Mouse (Mus musculus) MEL (cell line): ENCODE data around the gene Dupd1. TPM values are rescaled to one million over a fixed set of nuclear protein-coding genes. Genes with fewer than 3 reads are reported as not detected.

ENCODE experiments used
- DNase-seq: peaks from one replicate; pipeline ENCODE4 v3.0.0; 2011; ENCODE audit warnings: low read depth, low spot score
- H3K27ac ChIP-seq: 2 replicates; pipeline ENCODE4 v1.5.1; 2012; ENCODE audit warnings: low read depth, mild to moderate bottlenecking, control low read depth, low read length, moderate library complexity; ENCODE audit not compliant: control insufficient read depth
- H3K27me3 ChIP-seq, 2 experiments: fragments of 150-350 bp in 1 of 2; sonication (generic) in 1 of 2; 2 replicates each; pipeline ENCODE4 v1.6.1; 2012; ENCODE audit warnings: low read length in 2 of 2, mild to moderate bottlenecking in 2 of 2, improper control_type of control experiment in 1 of 2, moderate library complexity in 1 of 2; ENCODE audit not compliant: insufficient read depth in 2 of 2, control insufficient read depth in 1 of 2
- H3K36me3 ChIP-seq, 2 experiments: 2 replicates each; pipeline ENCODE4 v1.6.1; 2012 to 2014; ENCODE audit warnings: low read length in 2 of 2, improper control_type of control experiment in 1 of 2, inconsistent platforms in 1 of 2, mild to moderate bottlenecking in 1 of 2; ENCODE audit not compliant: insufficient read depth in 2 of 2, control insufficient read depth in 1 of 2
- H3K4me1 ChIP-seq, 2 experiments: fragments of 150-350 bp in 1 of 2; sonication (generic) in 1 of 2; 2 replicates each; pipeline ENCODE4 v1.6.1; 2012; ENCODE audit warnings: low read length in 2 of 2, improper control_type of control experiment in 1 of 2, mild to moderate bottlenecking in 1 of 2; ENCODE audit not compliant: insufficient read depth in 2 of 2, control insufficient read depth in 1 of 2
- H3K4me3 ChIP-seq, 2 experiments: fragments of 150-350 bp in 1 of 2; sonication (generic) in 1 of 2; 2 replicates each; pipeline ENCODE4 v1.5.1; 2012; ENCODE audit warnings: low read depth in 2 of 2, low read length in 2 of 2, mild to moderate bottlenecking in 2 of 2, moderate library complexity in 2 of 2, control low read depth in 1 of 2, improper control_type of control experiment in 1 of 2; ENCODE audit not compliant: control insufficient read depth in 1 of 2, insufficient read depth in 1 of 2
- H3K79me2 ChIP-seq: 2 replicates; pipeline ENCODE4 v1.6.1; 2012; ENCODE audit warnings: mild to moderate bottlenecking, low read length, moderate library complexity; ENCODE audit not compliant: control insufficient read depth, poor library complexity, insufficient read depth
- H3K9ac ChIP-seq: 2 replicates; pipeline ENCODE4 v1.6.1; 2012; ENCODE audit warnings: low read depth, mild to moderate bottlenecking, control low read depth, low read length, moderate library complexity; ENCODE audit not compliant: control insufficient read depth, poor library complexity, severe bottlenecking
- H3K9me3 ChIP-seq: fragments of 150-350 bp; sonication (generic); replicated peaks from 2 replicates; pipeline ENCODE4 v1.6.1; 2012; ENCODE audit warnings: mild to moderate bottlenecking, low read length, improper control_type of control experiment, moderate library complexity; ENCODE audit not compliant: insufficient read depth
- BHLHE40 ChIP-seq: IDR thresholded peaks from 2 replicates; pipeline ENCODE4 v1.6.1; 2012; ENCODE audit warnings: low read depth, mild to moderate bottlenecking, inconsistent platforms, low read length, improper control_type of control experiment, borderline replicate concordance
- CHD2 ChIP-seq: IDR thresholded peaks from 2 replicates; pipeline ENCODE4 v1.6.1; 2011; ENCODE audit warnings: low read length, improper control_type of control experiment
- EP300 ChIP-seq, 2 experiments: IDR thresholded peaks; 2 replicates each; pipeline ENCODE4 v1.6.1; 2011; ENCODE audit warnings: improper control_type of control experiment in 2 of 2, low read length in 2 of 2, low read depth in 1 of 2, mild to moderate bottlenecking in 1 of 2
- GATA1 ChIP-seq: IDR thresholded peaks from 2 replicates; pipeline ENCODE4 v1.6.1; 2011; ENCODE audit warnings: low read depth, low read length, improper control_type of control experiment
- MEF2A ChIP-seq: IDR thresholded peaks from 2 replicates; pipeline ENCODE4 v1.6.1; 2014; ENCODE audit warnings: low read depth, mild to moderate bottlenecking, inconsistent platforms, low read length, improper control_type of control experiment; ENCODE audit not compliant: poor library complexity, insufficient replicate concordance, severe bottlenecking; ENCODE audit errors: extremely low read depth
- MXI1 ChIP-seq: IDR thresholded peaks from 2 replicates; pipeline ENCODE4 v1.6.1; 2011; ENCODE audit warnings: mild to moderate bottlenecking, low read depth, low read length, improper control_type of control experiment
- NRF1 ChIP-seq: IDR thresholded peaks from 2 replicates; pipeline ENCODE4 v1.6.1; 2014; ENCODE audit warnings: low read depth, mild to moderate bottlenecking, inconsistent platforms, low read length, improper control_type of control experiment, moderate library complexity; ENCODE audit not compliant: poor library complexity, insufficient read depth, severe bottlenecking
- POLR2A ChIP-seq, 2 experiments: IDR thresholded peaks; 2 replicates each; pipeline ENCODE4 v1.6.1; 2011 to 2012; ENCODE audit warnings: low read length in 2 of 2, mild to moderate bottlenecking in 2 of 2, control low read depth in 1 of 2, improper control_type of control experiment in 1 of 2, low read depth in 1 of 2, moderate library complexity in 1 of 2; ENCODE audit not compliant: control insufficient read depth in 1 of 2, insufficient read depth in 1 of 2, poor library complexity in 1 of 2
- SIN3A ChIP-seq: IDR thresholded peaks from 2 replicates; pipeline ENCODE4 v1.6.1; 2012; ENCODE audit warnings: low read length, improper control_type of control experiment, inconsistent platforms
- SMC3 ChIP-seq: IDR thresholded peaks from 2 replicates; pipeline ENCODE4 v1.6.1; 2011; ENCODE audit warnings: low read depth, low read length, improper control_type of control experiment
- TAL1 ChIP-seq: IDR thresholded peaks from 2 replicates; pipeline ENCODE4 v1.6.1; 2012; ENCODE audit warnings: mild to moderate bottlenecking, inconsistent platforms, low read length, moderate library complexity, mixed read lengths
- TCF12 ChIP-seq: IDR thresholded peaks from 2 replicates; pipeline ENCODE4 v1.6.1; 2014; ENCODE audit warnings: low read depth, mild to moderate bottlenecking, inconsistent platforms, low read length, improper control_type of control experiment, moderate library complexity
- UBTF ChIP-seq: IDR thresholded peaks from 2 replicates; pipeline ENCODE4 v1.6.1; 2012; ENCODE audit warnings: low read depth, mild to moderate bottlenecking, inconsistent platforms, low read length, improper control_type of control experiment, moderate library complexity, borderline replicate concordance; ENCODE audit not compliant: insufficient read depth
- USF1 ChIP-seq: IDR thresholded peaks from 2 replicates; pipeline ENCODE4 v1.6.1; 2014; ENCODE audit warnings: low read depth, mild to moderate bottlenecking, inconsistent platforms, low read length, improper control_type of control experiment, moderate library complexity
- ZNF384 ChIP-seq: IDR thresholded peaks from 2 replicates; pipeline ENCODE4 v1.6.1; 2012; ENCODE audit warnings: low read depth, mild to moderate bottlenecking, inconsistent platforms, low read length, improper control_type of control experiment
- polyA plus RNA-seq, 2 experiments: library from polyadenylated mRNA; stranded (reverse) in 1 of 2; unstranded in 1 of 2; fragments of >175 nt in 1 of 2; fragments of >200 nt in 1 of 2; gene quantifications; 2 replicates each; pipeline versions ENCODE4 v1.2.1 to v1.2.4; 2012; ENCODE audit warnings: low replicate concordance in 2 of 2, low read depth in 1 of 2; ENCODE audit not compliant: insufficient read length in 2 of 2, insufficient read depth in 1 of 2, missing spikeins in 1 of 2
- total RNA-seq: library from RNA; depleted of rRNA; stranded (reverse); fragments of 300-350 nt; gene quantifications from 2 replicates; pipeline ENCODE4 v1.2.3, GENCODE M21; 2012

The Dupd1 gene
- total and polyA plus RNA-seq, 3 experiments, result not detected

GRCm38 (mm10) chr14:21702691-21703090, 11.7 kb downstream of the Dupd1 start:
- Histone ChIP-seq H3K27me3 (no peaks in the 10 kb centered on the region), H3K9me3 (no peaks in the 10 kb centered on the region), H3K36me3 (peaks cover 0 to 8% of the 10 kb centered on the region in 2 experiments; a peak in 2 of 4 replicates), H3K4me1 (peaks cover 0 to 18% of the 10 kb centered on the region in 2 experiments; a peak in 2 of 4 replicates), H3K79me2 (no peaks in the 10 kb centered on the region), H3K4me3 (no peak overlapping the region), H3K9ac (no peak overlapping the region), H3K27ac (no peak overlapping the region)
- DNase-seq, result no peak
- TF ChIP-seq MEF2A, result no peak
- no peak for TF ChIP-seq BHLHE40
- TF ChIP-seq SMC3, result no peak
- TF ChIP-seq MXI1, result no peak
- no peak for TF ChIP-seq USF1
- no peak for TF ChIP-seq GATA1
- no peak for TF ChIP-seq NRF1
- TF ChIP-seq CHD2, result no peak
- TF ChIP-seq TCF12, result no peak
- no peak for TF ChIP-seq SIN3A
- no peak for TF ChIP-seq UBTF
- no peak for TF ChIP-seq ZNF384

- peak; percentile 28 for DNase-seq
- no peaks in the 10 kb centered on the region for H3K9me3 ChIP-seq
Measured at GRCm38 (mm10) chr14:21696186-21696830, 18.1 kb downstream of the Dupd1 start.

More at GRCm38 (mm10) chr14:21696186-21696830, 18.1 kb downstream of the Dupd1 start:
- TF ChIP-seq POLR2A (IDR thresholded peaks at IDR 0.05; ENCODE audit: control insufficient read depth in 1 of 2, insufficient read depth in 1 of 2, low read depth in 1 of 2, low read length in 2 of 2, poor library complexity in 1 of 2) (no peak), TAL1 (peak; percentile 16; the same call in 1 of the 2 replicates), EP300 (IDR thresholded peaks at IDR 0.05; ENCODE audit: low read depth in 1 of 2, low read length in 2 of 2) (peak in 1 of 2 experiments; percentile 49; a peak in 1 of 4 replicates)
- TF ChIP-seq, all 39 proteins: peak for 2
- Histone ChIP-seq H3K27me3 (no peaks in the 10 kb centered on the region), H3K27ac (no peak overlapping the region), H3K36me3 (peaks cover 0 to 6% of the 10 kb centered on the region in 2 experiments; a peak in 2 of 4 replicates), H3K4me3 (no peak overlapping the region), H3K4me1 (peaks cover 3 to 12% of the 10 kb centered on the region in 2 experiments), H3K79me2 (no peaks in the 10 kb centered on the region), H3K9ac (no peak overlapping the region)
